In the genomic region with DNA sequence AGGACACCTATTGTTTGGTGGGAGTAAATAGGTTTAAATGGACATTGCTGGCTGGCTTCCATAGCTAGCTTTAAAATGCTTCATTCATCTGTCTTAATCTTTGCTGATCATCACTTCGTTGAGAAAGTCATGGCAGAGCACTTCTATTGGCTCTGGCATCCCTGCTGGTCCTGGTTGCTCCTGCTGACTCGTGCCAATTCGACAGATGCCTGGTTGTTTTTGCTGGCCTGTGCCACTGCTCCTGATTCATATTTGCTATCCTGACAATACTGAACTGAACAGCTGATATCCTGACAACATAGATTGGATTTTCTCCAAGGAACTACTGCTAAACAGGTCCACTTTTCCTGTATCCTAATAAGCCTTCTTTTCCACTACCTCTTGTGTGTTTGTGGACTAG, we compare ENCODE assay signal across 14 mouse cellular contexts.
DNase-seq lines count a peak whose midpoint lies in the region; ATAC-seq and TF ChIP-seq lines count a peak whose summit lies in the region.
"Had no signal": no experiment of that assay in that cellular context is flagged by ENCODE, and none has a peak within 500 bp of the region (broad histone marks: within the 10 kb centered on the region; RNA-seq: fewer than 3 reads in every experiment).

No protein-coding gene starts in this region.

- no peak for ATAC-seq in neural tube, embryonic 15.5 days (ENCODE audit: low FRiP score)
- ATAC-seq: intestine, embryonic 16.5 days; liver, embryonic 12.5 days had no signal

- no peak overlapping the region for H3K4me3 ChIP-seq in neural tube, embryonic 15.5 days (replicated peaks)
- H3K4me3 ChIP-seq in kidney, adult 2 months (ENCODE audit: insufficient read depth, low read depth, low read length): no peak overlapping the region
- H3K4me3 ChIP-seq: liver, embryonic 12.5 days had no signal

- H3K9me3 ChIP-seq in neural tube, embryonic 15.5 days (replicated peaks): no peaks in the 10 kb centered on the region
- H3K9me3 ChIP-seq: liver, embryonic 12.5 days had no signal

- peak; percentile 29 for DNase-seq in 3T3-L1 (ENCODE audit: low read depth, low spot score)
- DNase-seq in NIH3T3 (ENCODE audit: low read depth): peak; percentile 2
- DNase-seq in cerebellum, adult 9-11 months: peak; percentile 96
- peak; percentile 48 to 52 for DNase-seq in layer of hippocampus, adult 8-10 months (ENCODE audit: low spot score in 2 of 2)
- DNase-seq in kidney, adult 2 months: no peak
- DNase-seq in adrenal gland, adult 18-20 months (ENCODE audit: low spot score in 2 of 2): no peak
- DNase-seq: adrenal gland, adult 2 months; heart, postnatal 10 days; kidney, postnatal 10 days; right cerebral cortex, adult 18-20 months had no signal

- H3K4me2 ChIP-seq in neural tube, embryonic 15.5 days: no peak overlapping the region
- H3K4me2 ChIP-seq: liver, embryonic 12.5 days had no signal

- no peak overlapping the region for H3K9ac ChIP-seq in neural tube, embryonic 15.5 days (replicated peaks)
- H3K9ac ChIP-seq: liver, embryonic 12.5 days had no signal

- no peak overlapping the region for H3K27ac ChIP-seq in neural tube, embryonic 15.5 days (replicated peaks)
- no peak overlapping the region for H3K27ac ChIP-seq in kidney, adult 2 months (ENCODE audit: insufficient read depth, low read depth, low read length)
- H3K27ac ChIP-seq: liver, embryonic 12.5 days had no signal

- TF ChIP-seq POLR2A in kidney, adult 2 months (IDR thresholded peaks at IDR 0.05; ENCODE audit: low read depth, low read length): no peak

- no peaks in the 10 kb centered on the region for H3K27me3 ChIP-seq in neural tube, embryonic 15.5 days (replicated peaks)
- H3K27me3 ChIP-seq in kidney, adult 2 months (replicated peaks; ENCODE audit: control insufficient read depth, insufficient read depth, low read length): no peaks in the 10 kb centered on the region
- H3K27me3 ChIP-seq: CH12.LX; liver, embryonic 12.5 days had no signal

- no peaks in the 10 kb centered on the region for H3K36me3 ChIP-seq in neural tube, embryonic 15.5 days
- H3K36me3 ChIP-seq in kidney, adult 2 months (ENCODE audit: control insufficient read depth, insufficient read depth, low read length): no peaks in the 10 kb centered on the region
- H3K36me3 ChIP-seq: liver, embryonic 12.5 days had no signal

- TF ChIP-seq CTCF in kidney, adult 2 months (conservative IDR thresholded peaks at IDR 0.05; ENCODE audit: insufficient read depth, insufficient read length, low read depth, low read length): no peak

- no peaks in the 10 kb centered on the region for H3K4me1 ChIP-seq in neural tube, embryonic 15.5 days
- H3K4me1 ChIP-seq in kidney, adult 2 months (ENCODE audit: control insufficient read depth, insufficient read depth, low read length): no peaks in the 10 kb centered on the region
- H3K4me1 ChIP-seq: liver, embryonic 12.5 days had no signal

- WGBS in neural tube, embryonic 15.5 days: 78% methylated on average over 3 of the region's 3 CpGs
- 80% methylated on average over 3 of the region's 3 CpGs for WGBS in kidney, adult 2 months

Comparison
In these comparisons a context has a peak if more than half of its experiments do, and no peak if none do; other contexts are left out.
1. DNase-seq: peak in 3T3-L1 (single experiment), NIH3T3 (single experiment), cerebellum, adult 9-11 months (single experiment) and layer of hippocampus, adult 8-10 months (2 of 2); none in kidney, adult 2 months (single experiment) and adrenal gland, adult 18-20 months (0 of 2).